Mouse (Mus musculus) cerebellum, adult 11-12 months (tissue): ENCODE results near the gene Tekt2.

Experiments
- DNase-seq: peaks from one replicate; pipeline ENCODE4 v3.0.0; 2022

Tekt2 gene

DNA sequence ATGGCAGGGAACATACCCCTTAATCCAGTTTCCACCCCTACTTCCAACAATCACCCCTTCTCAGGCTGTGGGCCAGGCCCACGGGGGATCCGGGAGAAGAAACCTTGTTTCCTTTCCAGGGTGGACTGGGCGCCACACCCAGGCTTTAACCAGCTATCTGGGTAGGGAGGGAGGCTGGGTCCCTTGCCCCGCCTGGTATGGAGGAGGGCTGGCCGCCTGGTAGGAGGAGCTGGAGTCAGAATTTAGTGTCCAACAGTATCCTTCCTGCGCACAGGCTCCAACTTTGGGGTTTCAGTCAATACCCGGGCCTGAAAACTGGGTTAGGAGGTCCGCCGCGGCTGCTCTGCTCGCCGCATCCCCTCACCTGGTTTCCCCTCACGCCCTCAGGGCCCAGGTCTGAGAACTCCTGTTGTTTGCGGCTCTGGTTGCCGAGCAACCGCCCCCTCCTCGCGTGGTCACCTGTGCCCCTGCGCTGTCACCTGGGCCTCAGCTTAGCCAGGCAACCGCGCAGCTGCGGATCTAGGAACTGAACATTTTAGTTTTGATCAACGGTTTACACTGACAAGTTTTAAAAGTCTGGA, at the start of gene Tekt2:
TSS of gene Tekt2 (minus strand) at position 408 of the 581 bp plus-strand sequence.
- no peak for DNase-seq

DNA sequence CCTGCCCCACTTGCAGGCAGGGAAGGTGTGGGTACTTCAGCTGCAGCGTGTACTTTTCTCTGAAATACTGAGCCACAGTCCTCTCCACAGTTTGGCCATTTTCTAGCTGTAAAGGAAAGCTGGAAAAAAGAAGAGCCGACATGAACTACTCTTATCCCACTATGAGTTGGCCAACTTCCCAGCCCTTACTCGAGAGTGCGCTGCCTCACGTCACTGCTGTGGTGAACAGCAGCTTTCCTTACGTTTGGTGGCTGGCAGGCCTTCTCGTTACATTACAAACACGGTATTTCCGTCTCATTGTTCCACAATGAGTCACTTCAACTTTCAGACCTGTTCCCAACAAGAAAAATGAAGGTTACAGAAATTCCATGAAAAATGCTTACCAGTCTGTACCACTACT, 46.0 kb upstream of the Tekt2 start:
- DNase-seq: no peak

DNA sequence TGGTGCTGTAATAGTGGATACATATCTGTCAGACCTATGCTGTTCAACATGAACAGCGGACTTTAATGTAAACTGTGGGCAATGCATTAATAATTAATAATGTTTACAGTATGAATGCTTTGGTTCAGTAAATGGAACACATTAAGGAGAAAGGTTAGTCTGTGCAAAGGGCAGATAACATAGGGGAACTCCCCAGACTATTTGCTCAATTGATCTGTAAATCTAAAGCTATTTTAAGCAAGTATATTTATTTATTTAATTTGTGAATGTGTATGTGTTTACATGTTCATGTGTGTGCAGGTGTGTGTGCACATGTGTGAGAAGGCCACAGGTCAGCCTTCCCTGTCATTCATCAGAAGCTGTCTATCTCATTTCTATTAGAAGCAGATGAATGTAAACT, 34.6 kb upstream of the Tekt2 start:
- no peak for DNase-seq

DNA sequence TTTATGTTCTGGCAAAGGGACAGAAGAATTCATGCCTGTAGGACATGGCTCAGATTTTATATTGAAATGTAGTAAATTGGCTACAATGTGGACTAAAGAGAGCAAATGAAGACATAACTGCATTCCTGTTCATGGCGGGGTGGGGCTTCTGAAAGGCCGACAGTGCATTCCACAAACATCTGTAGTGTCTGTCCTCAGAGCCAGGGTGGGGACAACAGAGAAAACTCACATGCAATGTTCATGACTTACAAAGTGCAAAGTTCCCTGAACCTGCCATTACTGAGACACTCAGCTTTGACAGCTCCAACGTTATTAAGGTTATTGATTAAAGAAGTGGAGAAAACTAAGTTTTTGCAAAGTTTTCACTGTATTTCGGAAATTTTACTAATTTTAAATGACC, 18.0 kb upstream of the Tekt2 start:
- no peak for DNase-seq

DNA sequence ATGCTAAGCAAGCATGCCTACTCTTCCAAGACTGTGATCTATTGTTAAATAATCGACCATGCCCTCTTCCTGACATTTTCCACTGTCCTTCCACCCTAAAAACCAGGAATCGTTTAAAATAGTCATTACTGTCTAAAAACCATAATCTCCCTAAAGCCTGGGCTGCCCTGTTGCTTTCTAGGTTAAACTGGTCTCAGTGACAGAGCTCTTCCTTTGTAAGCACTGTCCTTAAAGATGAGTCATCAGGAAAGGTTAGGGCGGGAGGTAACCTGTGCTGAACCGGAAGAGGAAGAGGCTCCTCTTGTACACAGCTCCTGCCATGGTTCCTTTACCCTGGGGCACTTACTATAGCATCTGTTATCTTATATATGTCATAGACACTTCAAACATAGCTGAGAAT, 14.0 kb upstream of the Tekt2 start:
- DNase-seq: no peak

DNA sequence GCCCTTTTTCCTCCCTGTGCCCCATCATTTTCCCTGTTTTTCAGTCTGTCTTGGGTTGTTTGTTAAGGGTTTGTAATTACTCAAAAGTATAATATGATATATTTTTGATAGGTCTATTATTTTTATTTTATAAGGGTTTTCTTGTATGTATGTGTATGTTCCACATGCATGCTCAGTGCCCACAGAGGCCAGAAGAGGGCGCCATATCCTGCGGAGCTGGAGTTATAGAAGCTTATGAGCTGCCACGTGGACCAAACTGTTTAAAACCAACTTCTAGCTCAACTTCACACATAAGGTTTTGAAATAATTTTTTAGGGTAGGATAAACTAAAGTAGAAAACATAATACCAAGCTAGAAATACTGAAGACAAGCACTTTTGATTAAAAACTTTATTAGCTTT, 6.9 kb upstream of the Tekt2 start:
- no peak for DNase-seq

DNA sequence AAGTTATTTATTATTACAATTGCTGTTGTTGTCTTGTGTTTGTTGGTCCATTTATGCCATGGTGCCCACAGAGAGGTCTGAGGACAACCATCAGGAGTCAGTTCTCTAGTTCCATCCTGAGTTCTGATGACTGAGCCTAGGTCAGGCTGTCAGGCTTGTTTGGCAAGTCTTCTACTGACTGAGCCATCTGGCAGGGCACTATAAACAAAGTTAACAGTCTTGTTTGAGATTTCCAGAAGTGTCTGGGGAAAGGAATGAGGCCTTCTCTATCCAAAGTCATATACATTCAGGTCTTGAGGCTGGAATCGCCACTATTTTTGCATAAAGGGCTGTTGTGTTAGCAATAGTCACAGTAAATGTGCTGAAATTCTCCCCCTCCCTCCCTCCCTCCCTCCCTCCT, 6.3 kb upstream of the Tekt2 start:
- DNase-seq: no peak

DNA sequence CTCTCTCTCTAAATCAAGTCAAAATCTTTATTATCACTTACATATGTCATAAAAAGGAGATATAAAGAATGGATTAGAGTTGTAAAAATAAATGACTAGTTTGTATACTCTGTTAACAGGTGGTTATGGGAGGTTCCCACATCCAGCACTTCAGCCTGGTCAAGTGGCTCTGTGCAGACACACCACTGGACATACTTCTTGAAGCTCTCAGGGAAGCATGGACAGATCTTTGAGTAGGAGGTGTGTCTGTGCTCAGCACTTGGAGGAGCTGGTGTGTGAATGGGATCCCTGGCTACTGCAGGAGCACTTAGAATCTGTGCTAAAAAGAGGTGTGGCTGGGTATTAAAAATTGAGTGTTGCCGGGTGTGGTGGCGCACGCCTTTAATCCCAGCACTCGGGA, 4.8 kb upstream of the Tekt2 start:
- DNase-seq: no peak

DNA sequence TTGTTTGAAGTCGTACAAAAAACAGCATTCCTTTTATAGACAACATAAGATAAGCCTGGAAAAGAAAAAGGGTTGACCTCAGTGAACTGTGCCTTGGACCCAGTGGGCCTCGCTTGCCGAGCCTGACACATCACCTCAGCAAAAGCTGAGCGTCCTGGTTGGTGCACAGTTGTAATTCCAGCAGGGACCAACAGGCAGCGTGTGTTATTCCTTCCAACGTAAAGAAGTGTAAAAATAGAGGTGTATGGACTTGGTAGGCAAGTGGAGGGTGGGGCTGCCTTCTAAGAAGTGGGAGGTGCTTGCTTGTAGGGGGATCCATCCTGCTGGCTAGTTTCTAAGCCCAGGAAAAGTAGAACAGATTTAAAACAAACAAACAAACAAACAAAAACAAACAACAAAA, 548 bp upstream of the Tekt2 start:
- DNase-seq: no peak

DNA sequence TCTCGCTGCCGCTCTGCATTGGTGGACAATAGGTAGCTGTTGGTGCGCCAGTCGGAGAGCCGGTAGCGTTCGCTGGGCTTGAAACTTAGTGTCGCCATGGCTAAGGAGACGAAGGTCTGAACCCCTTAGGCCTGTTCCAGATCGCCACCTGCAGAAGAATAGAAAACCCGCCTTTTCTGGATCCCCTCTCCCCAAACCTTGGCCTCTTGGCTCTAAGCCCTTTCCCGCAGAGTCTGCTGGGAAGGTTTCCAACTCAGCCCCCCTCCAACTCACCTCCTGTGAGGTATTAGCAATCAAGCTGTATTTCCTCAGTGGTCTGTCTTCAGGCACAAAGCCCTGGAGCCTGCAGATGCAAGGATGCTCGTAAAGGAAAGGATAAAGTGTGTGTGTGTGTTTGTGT, 627 bp downstream of the Tekt2 start:
- peak; percentile 22 for DNase-seq

DNA sequence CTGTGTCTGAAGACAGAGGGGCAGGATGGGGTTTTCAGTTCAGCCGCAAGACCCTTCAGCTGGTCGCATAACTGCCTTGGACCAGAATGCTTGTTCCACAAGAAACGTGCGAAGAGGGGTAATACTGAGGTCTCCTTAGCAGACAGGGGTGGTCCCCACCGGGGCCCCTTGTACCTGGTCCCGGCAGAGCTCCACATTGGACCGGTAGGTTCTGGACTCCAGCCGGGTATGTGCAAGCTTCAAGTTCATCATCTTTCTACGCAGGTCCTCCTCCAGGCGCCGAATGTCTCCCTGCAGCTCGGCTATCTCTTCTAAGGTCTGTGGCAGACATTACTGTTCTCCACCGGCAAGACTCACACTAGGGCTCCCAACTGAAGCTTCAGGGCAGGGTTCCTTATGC, 2.8 kb downstream of the Tekt2 start:
- DNase-seq: no peak

DNA sequence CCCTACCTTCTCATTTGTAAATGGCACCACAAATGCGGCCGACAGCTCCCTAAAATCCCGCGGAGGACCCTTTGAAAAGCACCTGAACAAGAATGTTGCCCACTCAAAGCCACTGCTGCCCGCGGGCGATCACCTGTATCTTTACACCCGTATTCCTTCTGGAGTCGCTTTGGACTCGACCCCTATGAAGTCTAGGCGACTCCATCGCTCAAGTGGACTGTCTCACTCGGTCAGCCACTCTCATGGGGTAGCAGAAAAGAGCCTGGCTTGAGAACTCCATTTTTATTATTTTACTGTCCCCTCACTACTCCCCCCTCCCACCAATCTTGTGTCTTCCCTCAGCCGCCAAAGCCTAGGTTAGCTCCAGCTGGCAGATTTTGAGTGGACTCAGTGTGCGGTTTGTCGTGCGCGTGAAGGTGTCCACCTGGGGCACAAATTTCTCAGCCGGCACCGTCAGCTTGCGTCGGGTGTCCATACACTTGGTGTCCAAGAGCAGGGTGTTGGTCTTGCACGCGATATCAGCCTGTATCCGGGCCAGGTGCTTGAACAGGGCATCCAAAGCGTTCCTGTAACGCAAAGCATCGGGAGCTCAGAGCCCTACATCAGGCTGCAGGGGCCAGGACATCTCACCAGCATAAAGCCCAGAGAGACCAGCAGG, 3.5 kb downstream of the Tekt2 start:
- peak; percentile 57 for DNase-seq

DNA sequence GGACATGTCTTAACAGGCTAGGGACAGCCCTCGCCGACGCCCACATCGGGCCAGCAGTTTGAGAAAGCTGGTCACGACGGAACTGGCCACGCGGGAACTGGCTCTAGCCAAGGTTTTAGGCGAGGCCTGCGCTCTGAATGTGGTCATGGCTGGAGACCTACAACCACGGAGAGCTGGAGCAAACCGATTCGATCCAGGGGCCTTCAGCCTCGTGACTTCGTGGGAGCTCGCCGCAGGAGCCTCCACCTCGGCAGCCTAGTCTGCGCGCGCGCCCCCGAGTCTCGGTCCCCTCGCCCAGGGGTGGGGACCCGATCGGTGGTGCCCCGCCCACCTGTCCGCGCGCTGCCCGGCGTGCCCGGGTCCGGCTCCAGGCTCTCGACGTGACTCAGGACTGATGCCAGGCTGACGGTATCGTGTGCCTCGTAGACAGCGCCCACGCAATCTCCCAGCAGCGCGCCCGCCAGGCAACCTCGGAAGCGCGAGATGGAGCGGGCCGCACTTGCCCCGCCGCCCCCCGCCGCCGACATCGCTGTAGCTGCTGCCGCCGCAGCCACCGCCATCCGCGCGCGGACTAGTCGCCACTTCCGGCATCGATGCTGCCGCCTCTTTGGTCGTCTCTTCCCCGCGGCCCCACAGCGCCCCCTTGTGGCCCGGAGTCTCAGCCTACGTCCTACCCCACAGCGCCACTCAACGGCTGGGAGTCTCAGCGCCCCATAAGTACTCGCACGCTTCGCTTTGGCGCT, 4.2 kb downstream of the Tekt2 start, which contains the start of gene Adprhl2:
TSS of gene Adprhl2 (minus strand) at position 593 of the 743 bp plus-strand sequence.
- DNase-seq: peak; percentile 96

DNA sequence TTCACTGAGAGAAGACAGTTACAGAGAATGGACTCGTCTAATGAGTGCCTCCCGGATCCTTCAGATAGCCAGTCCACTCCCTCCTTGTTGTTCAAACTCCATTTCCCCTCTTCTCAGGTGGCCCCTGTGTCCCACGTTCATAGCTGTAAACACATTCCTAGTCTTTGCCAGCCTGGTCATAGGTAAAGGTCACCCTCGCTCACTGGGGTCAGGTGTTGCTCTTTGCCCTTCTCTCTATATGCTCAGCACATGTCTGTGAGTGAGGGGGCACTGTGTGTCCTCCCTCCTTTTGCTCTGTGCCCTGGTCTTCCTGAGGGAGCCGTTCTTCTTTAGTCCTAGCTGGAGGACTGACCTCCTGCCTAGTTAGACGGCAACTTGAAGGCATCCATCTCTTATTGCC, 5.7 kb downstream of the Tekt2 start:
- DNase-seq: peak; percentile 10

DNA sequence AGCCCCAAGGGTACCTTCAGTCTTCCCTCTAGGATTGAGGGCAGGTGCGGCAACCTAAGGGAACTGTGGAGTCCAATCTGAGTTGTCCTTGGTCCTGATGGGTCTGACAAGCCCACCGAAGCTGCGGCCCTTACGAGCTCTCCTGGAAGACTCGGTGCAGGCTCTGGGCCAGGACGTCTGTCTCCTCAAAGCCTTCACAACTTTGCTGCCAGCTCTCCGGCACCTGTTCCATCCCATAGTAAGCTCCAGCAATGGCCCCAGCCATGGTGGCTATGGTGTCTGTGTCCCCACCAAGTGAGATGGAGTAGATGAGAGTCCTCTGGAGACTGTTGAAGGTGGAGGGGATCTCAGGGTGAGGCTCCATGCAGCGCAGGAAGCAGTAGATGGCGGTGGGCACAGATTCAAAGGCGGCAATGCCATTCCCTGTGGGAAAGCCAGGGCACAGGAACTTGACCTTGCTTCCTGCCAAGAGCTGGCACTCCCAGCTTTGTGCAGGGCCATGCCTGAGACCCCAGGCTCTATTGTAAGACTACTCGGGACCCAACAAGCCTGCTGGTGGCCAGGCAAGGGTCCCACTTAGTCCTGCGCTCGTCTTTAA, 8.9 kb downstream of the Tekt2 start:
- DNase-seq: peak; percentile 36

DNA sequence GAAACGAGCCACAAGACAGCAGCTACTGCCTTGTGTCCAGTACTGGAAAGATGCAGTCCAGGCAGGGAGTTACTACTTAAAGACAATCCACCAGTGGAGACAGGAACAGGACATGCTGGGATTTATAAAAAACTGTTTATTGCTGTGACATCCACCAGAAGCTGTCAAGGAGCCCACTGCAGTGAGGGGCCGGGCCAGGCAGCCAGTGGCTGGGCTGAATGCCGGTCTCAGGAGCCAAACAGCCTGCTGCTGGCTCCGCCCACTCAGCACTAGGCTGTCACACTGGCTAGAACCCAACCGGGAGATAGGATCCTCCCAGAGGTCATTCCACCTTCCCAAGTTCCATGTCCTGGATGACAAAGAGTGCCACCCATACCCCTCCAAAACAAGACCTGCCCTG, 9.6 kb downstream of the Tekt2 start:
- peak; percentile 52 for DNase-seq

DNA sequence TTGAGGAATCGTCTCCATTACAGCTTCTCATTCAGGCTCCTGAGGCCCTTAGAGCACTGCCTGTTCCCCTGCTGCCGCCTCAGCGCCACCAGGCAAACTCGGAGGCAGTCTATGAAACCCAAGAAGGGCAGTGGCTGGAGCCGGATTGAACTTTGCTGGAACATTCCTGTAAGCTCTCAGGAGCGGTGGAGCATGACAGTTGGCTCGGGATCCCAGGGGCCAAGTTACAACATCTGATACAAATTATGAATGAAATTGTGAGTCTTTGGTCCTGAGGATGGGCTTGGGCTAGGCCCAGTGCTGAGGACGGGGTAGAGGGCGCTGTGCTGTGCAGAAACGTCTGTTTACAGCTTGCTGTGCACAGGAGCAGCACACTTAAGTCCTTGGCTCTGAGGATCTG, 11.1 kb downstream of the Tekt2 start:
- peak; percentile 11 for DNase-seq

DNA sequence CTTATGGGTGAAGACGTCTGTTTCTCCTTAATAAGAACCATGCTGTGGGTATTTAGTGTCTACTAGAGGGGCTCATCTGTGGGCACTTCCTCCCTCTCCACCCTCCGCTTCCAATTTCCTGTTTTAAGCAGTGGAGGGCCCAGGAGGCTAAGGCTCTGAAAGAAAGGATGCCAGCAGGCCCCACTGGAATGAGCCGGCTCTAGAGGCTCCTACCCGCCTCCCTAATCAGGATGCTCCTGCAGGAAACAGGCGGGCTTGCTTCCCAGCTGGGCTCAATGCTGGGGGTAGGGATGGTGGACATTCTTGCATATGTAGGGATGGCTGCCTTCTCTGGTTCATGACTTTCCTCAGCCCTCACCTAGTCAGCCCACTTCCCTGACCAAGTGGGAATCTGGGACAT, 12.3 kb downstream of the Tekt2 start:
- DNase-seq: peak; percentile 16

DNA sequence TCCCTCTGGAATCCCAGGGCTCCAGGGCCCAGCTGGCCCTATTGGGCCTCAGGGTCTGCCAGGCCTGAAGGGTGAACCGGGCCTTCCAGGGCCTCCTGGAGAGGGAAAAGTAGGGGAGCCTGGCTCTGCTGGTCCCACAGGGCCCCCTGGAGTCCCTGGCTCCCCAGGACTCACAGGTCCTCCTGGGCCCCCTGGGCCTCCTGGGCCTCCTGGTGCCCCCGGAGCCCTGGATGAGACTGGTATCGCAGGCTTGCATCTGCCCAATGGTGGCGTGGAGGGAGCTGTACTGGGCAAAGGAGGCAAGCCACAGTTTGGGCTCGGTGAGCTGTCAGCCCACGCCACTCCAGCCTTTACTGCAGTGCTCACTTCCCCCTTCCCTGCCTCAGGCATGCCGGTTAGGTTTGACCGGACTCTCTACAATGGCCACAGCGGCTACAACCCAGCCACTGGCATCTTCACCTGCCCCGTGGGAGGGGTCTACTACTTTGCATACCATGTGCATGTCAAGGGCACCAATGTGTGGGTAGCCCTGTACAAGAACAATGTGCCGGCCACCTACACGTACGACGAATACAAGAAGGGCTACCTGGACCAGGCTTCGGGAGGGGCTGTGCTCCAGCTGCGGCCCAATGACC, 13.8 kb downstream of the Tekt2 start:
- no peak for DNase-seq

DNA sequence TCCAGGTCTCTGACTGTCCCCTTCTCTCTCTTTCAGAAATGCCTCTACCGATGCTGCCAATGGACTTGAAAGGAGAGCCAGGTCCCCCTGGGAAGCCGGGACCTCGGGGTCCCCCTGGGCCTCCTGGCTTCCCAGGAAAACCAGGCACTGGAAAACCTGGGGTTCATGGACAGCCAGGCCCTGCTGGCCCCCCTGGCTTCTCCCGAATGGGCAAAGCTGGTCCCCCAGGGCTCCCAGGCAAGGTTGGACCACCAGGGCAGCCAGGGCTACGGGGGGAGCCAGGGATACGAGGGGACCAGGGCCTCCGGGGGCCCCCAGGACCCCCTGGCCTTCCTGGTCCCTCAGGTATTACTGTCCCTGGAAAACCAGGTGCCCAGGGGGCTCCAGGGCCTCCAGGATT, 15.1 kb downstream of the Tekt2 start:
- DNase-seq: peak; percentile 47

DNA sequence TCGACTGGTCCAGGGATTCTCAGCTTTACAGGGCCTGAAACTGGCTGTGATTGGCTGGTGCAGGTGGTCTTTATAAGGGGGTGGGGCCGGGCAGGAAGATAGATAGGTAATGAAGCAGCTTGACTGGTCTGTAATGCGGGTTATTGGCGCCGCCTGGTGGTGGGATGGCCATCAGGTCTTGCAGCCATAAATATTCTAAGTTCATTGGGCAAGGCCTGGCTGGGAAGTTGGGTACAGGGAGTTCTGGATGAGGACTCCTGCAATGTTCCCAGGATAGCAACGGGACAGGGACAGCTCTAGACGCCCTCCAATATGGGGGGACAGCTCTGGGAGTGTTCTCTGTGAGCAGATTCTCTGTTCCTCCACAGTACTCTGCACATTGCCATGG, 15.6 kb downstream of the Tekt2 start:
- peak; percentile 88 for DNase-seq

DNA sequence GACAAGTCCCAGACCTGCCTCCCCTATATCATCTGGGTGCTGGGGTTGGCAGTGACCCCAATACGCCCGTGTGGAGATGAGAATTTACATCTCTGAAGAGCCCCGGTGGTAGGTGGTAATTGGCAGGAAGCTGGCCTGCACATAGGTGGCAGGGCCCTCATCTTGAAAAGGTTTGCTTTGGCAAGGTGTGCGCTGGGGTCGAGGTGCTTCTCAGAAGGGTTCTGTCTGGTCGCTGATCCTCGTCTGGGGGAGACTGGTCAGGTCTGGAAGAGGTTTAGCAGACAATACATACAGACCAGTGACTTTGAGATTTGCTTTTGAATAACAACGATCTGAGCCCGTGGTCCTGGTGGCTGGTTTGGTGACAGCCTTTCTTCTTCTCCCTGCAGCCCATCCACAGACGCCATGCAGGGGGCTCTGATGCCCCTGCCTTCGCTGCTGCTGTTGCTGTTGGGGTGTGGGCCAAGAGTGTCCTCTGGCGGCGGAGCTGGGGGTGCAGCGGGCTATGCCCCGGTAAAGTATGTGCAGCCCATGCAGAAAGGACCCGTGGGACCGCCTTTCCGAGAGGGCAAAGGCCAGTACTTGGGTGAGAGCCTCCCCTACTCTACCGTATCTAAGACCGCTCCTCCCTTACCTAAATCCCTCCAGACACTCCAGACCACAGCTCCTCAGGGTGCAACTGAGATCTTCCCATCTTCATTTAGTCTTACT, 16.1 kb downstream of the Tekt2 start:
- peak; percentile 62 for DNase-seq

DNA sequence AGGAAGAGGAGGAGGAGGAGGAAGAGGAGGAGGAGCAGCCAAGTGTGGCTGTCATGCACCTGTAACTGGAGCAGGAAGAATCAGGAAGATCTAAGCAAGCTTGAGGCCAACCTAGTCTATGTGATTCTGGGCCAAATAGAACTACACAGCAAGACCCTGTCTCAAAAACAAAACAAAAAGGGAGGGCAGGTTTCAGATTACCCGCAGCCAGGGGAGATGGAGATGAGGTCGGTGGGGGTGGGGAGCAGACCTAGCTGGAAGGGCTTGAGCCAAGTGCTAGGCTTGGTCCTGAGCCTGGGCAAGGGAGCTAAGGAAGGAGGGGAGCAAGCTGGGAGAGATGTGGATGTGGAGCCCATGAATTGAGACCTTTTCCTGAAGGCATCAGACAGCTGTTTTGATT, 18.7 kb downstream of the Tekt2 start:
- no peak for DNase-seq
